Mouse (Mus musculus) small intestine, adult 2 months (tissue): ENCODE data around the gene Tex46.

Source experiments
- CTCF ChIP-seq: fragments of 200-500 bp; IDR thresholded peaks from 2 replicates; pipeline ENCODE4 v1.5.1; 2012; ENCODE audit warnings: low read depth, mild to moderate bottlenecking, control low read depth, inconsistent platforms, low read length, moderate library complexity, mixed read lengths; ENCODE audit not compliant: insufficient replicate concordance, insufficient read length; ENCODE audit errors: extremely low read depth
- POLR2A ChIP-seq: fragments of 200-500 bp; IDR thresholded peaks from 2 replicates; pipeline ENCODE4 v1.6.1; 2012; ENCODE audit warnings: low read depth, mild to moderate bottlenecking, control low read depth, inconsistent platforms, low read length, moderate library complexity

DNA sequence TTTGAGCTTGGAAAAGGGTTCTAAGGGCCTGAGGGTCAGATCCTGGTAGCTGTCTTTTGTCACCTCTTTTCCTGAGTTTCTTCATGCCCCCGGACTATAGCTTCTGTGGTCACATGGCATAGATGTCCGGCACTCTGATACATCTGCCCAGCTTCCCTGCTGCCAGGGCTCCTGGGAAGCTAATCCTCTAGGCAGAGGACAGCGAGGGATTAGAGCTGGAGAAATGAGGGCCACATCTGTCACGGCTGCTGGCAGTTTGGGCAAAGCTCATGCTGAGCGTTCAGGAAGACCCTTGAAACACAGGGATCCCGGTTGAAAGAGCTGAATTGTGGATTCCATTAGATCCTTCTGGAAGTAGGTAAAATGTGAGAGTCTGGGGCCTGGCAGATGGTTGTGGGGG lies 12.2 kb downstream of the Tex46 start, which contains the start of gene Lactbl1:
- TF ChIP-seq CTCF (no peak), POLR2A (no peak)
